Mouse (Mus musculus): ENCODE data around the gene Plekhj1.

The Plekhj1 gene

GRCm38 (mm10) chr10:80806341-80807056 is 8.1 kb upstream of the Plekhj1 start:
- DNase-seq (ENCODE audit: extremely low spot score, low read depth, low spot score), result no peak

- no peak for DNase-seq (ENCODE audit: extremely low spot score, low read depth, low spot score)
Observed at GRCm38 (mm10) chr10:80805925-80806324, 7.5 kb upstream of the Plekhj1 start.

- no peak for DNase-seq (ENCODE audit: extremely low spot score, low read depth, low spot score)
Observed at GRCm38 (mm10) chr10:80805322-80805721, 6.9 kb upstream of the Plekhj1 start.

- DNase-seq (ENCODE audit: extremely low spot score, low read depth, low spot score), result no peak
Observed at GRCm38 (mm10) chr10:80804916-80805315, 6.5 kb upstream of the Plekhj1 start, which contains the start of gene Amh. Gene Amh, plus strand, starts transcription at chr10:80805243.

GRCm38 (mm10) chr10:80804340-80804739 is 5.9 kb upstream of the Plekhj1 start:
- DNase-seq (ENCODE audit: extremely low spot score, low read depth, low spot score), result no peak

GRCm38 (mm10) chr10:80802996-80803395 is 4.6 kb upstream of the Plekhj1 start:
- no peak for DNase-seq (ENCODE audit: extremely low spot score, low read depth, low spot score)

- DNase-seq (ENCODE audit: extremely low spot score, low read depth, low spot score), result no peak
Observed at GRCm38 (mm10) chr10:80802204-80802912, 3.9 kb upstream of the Plekhj1 start.

- no peak for DNase-seq (ENCODE audit: extremely low spot score, low read depth, low spot score)
Observed at GRCm38 (mm10) chr10:80799070-80799566, 692 bp upstream of the Plekhj1 start.

GRCm38 (mm10) chr10:80797186-80798149 is 958 bp downstream of the Plekhj1 start:
- no peak for DNase-seq (ENCODE audit: extremely low spot score, low read depth, low spot score)

- no peak for DNase-seq (ENCODE audit: extremely low spot score, low read depth, low spot score)
Observed at GRCm38 (mm10) chr10:80796307-80796848, 2.0 kb downstream of the Plekhj1 start.

GRCm38 (mm10) chr10:80794750-80795149 is 3.7 kb downstream of the Plekhj1 start:
- no peak for DNase-seq (ENCODE audit: extremely low spot score, low read depth, low spot score)

- DNase-seq (ENCODE audit: extremely low spot score, low read depth, low spot score), result no peak
Observed at GRCm38 (mm10) chr10:80793803-80794202, 4.6 kb downstream of the Plekhj1 start.

- no peak for DNase-seq (ENCODE audit: extremely low spot score, low read depth, low spot score)
Observed at GRCm38 (mm10) chr10:80793033-80793784, 5.2 kb downstream of the Plekhj1 start.

- no peak for DNase-seq (ENCODE audit: extremely low spot score, low read depth, low spot score)
Observed at GRCm38 (mm10) chr10:80792175-80793032, 6.0 kb downstream of the Plekhj1 start.

GRCm38 (mm10) chr10:80791476-80792174 is 6.8 kb downstream of the Plekhj1 start:
- no peak for DNase-seq (ENCODE audit: extremely low spot score, low read depth, low spot score)

GRCm38 (mm10) chr10:80790761-80791404 is 7.5 kb downstream of the Plekhj1 start:
- no peak for DNase-seq (ENCODE audit: extremely low spot score, low read depth, low spot score)

GRCm38 (mm10) chr10:80787517-80787916 is 10.9 kb downstream of the Plekhj1 start:
- no peak for DNase-seq (ENCODE audit: extremely low spot score, low read depth, low spot score)

- no peak for DNase-seq (ENCODE audit: extremely low spot score, low read depth, low spot score)
Observed at GRCm38 (mm10) chr10:80785963-80786362, 12.5 kb downstream of the Plekhj1 start.
